Mouse (Mus musculus) heart, embryonic 10.5 days (tissue): ENCODE results near the gene Usp38. TPM values are rescaled to one million over a fixed set of nuclear protein-coding genes. Genes with fewer than 3 reads are reported as not detected.
A peak's percentile ranks its signal among the peaks of the same experiment; 100 is the strongest.
"Not testable (repeated sequence)": the region's sequence is repeated elsewhere in the genome, so short reads cannot be mapped to it uniquely, and the experiment has no call there.

ENCODE experiments used
- DNase-seq: peaks from one replicate; pipeline ENCODE4 v3.0.0-alpha.2; 2017; ENCODE audit warnings: low spot score
- H3K27ac ChIP-seq: fragments of 300-500 bp; sonication (generic); 2 replicates; pipeline ENCODE4 v1.5.1; 2016; ENCODE audit warnings: mild to moderate bottlenecking
- H3K27me3 ChIP-seq: fragments of 300-500 bp; sonication (generic); 2 replicates; pipeline ENCODE4 v1.6.1; 2016; ENCODE audit warnings: mild to moderate bottlenecking; ENCODE audit not compliant: poor library complexity, insufficient read depth, severe bottlenecking
- H3K36me3 ChIP-seq: fragments of 300-500 bp; sonication (generic); 2 replicates; pipeline ENCODE4 v1.6.1; 2016; ENCODE audit warnings: mild to moderate bottlenecking, moderate library complexity
- H3K4me1 ChIP-seq: fragments of 300-500 bp; sonication (generic); 2 replicates; pipeline ENCODE4 v1.6.1; 2016; ENCODE audit warnings: mild to moderate bottlenecking
- H3K4me3 ChIP-seq: fragments of 300-500 bp; sonication (generic); 2 replicates; pipeline ENCODE4 v1.5.1; 2016; ENCODE audit warnings: mild to moderate bottlenecking, moderate library complexity
- H3K9me3 ChIP-seq: fragments of 300-500 bp; sonication (generic); 2 replicates; pipeline ENCODE4 v1.6.1; 2016; ENCODE audit warnings: mild to moderate bottlenecking, moderate library complexity
- WGBS: fragments of 180-500 bp; shearing (Covaris S2); methylation state at CpG from one replicate; pipeline ENCODE4 v1.1.7; 2016; 5-methylcytosine and 5-hydroxymethylcytosine counted together
- polyA plus RNA-seq: library from polyadenylated mRNA; unstranded; fragments of >200 nt; fragmentation: Nextera tagmentation; extraction: Ambion mirVana; gene quantifications from 2 replicates; pipeline ENCODE4 v1.2.1, GENCODE M21; 2016

Usp38 gene
- polyA plus RNA-seq = 19.5 and 21.7 TPM in 2 replicates

GRCm38 (mm10) chr8:81014789-81015699, at the start of gene Usp38:
Gene Usp38, minus strand, starts transcription at chr8:81014928.
- H3K36me3 ChIP-seq = peaks cover 4% of the 10 kb centered on the region; the same call in 1 of the 2 replicates
- 4% methylated on average over 57 of the region's 57 CpGs for WGBS
- peak; percentile 100 for DNase-seq
- H3K27ac ChIP-seq = peak within 1 kb of the TSS; percentile 94
- peaks cover 27% of the 10 kb centered on the region for H3K4me1 ChIP-seq
- peak within 1 kb of the TSS; percentile 92 for H3K4me3 ChIP-seq
- no peaks in the 10 kb centered on the region for H3K9me3 ChIP-seq
- H3K27me3 ChIP-seq = no peaks in the 10 kb centered on the region

GRCm38 (mm10) chr8:81062566-81062965, 47.8 kb upstream of the Usp38 start:
- WGBS = 67% methylated on average over 3 of the region's 3 CpGs

GRCm38 (mm10) chr8:81061950-81062349, 47.2 kb upstream of the Usp38 start:
- Histone ChIP-seq H3K36me3 (no peaks in the 10 kb centered on the region), H3K27ac (no peak overlapping the region), H3K27me3 (no peaks in the 10 kb centered on the region), H3K9me3 (no peaks in the 10 kb centered on the region), H3K4me3 (no peak overlapping the region), H3K4me1 (no peaks in the 10 kb centered on the region; the same call in 1 of the 2 replicates)
- WGBS = 32% methylated on average over 3 of the region's 3 CpGs
- no peak for DNase-seq

More at GRCm38 (mm10) chr8:81062566-81062965, 47.8 kb upstream of the Usp38 start:
- DNase-seq = no peak
- Histone ChIP-seq H3K9me3 (no peaks in the 10 kb centered on the region), H3K27me3 (no peaks in the 10 kb centered on the region), H3K4me1 (no peaks in the 10 kb centered on the region; the same call in 1 of the 2 replicates), H3K4me3 (no peak overlapping the region), H3K36me3 (no peaks in the 10 kb centered on the region), H3K27ac (no peak overlapping the region)

GRCm38 (mm10) chr8:81044201-81044600, 29.5 kb upstream of the Usp38 start:
- no peaks in the 10 kb centered on the region for H3K36me3 ChIP-seq
- H3K4me3 ChIP-seq = no peak overlapping the region
- no peaks in the 10 kb centered on the region for H3K9me3 ChIP-seq
- no peak for DNase-seq
- H3K4me1 ChIP-seq = no peaks in the 10 kb centered on the region
- WGBS = 57% methylated on average over 3 of the region's 3 CpGs
- H3K27ac ChIP-seq = no peak overlapping the region
- no peaks in the 10 kb centered on the region for H3K27me3 ChIP-seq

- H3K4me3 ChIP-seq = no peak overlapping the region
- no peak for DNase-seq
- H3K27ac ChIP-seq = no peak overlapping the region
- no peaks in the 10 kb centered on the region for H3K4me1 ChIP-seq
- no peaks in the 10 kb centered on the region for H3K36me3 ChIP-seq
- peaks cover 9% of the 10 kb centered on the region for H3K9me3 ChIP-seq
- no peaks in the 10 kb centered on the region for H3K27me3 ChIP-seq
- 29% methylated on average over 2 of the region's 2 CpGs for WGBS
These were observed 13.3 kb upstream of the Usp38 start for GRCm38 (mm10) chr8:81027991-81028390.

- H3K9me3 ChIP-seq, DNase-seq, H3K4me3 ChIP-seq, H3K36me3 ChIP-seq, H3K27ac ChIP-seq, H3K27me3 ChIP-seq: not testable (repeated sequence)
- H3K4me1 ChIP-seq = peaks cover 12% of the 10 kb centered on the region
- 86% methylated on average over 8 of the region's 8 CpGs for WGBS
These were observed 2.8 kb upstream of the Usp38 start for GRCm38 (mm10) chr8:81017548-81017947.

- peak; percentile 77 for DNase-seq
- no peaks in the 10 kb centered on the region for H3K27me3 ChIP-seq
- peaks cover 12% of the 10 kb centered on the region for H3K36me3 ChIP-seq
- H3K4me3 ChIP-seq = peak overlapping the region; percentile 92
- peak overlapping the region; percentile 94 for H3K27ac ChIP-seq
- no peaks in the 10 kb centered on the region for H3K9me3 ChIP-seq
- H3K4me1 ChIP-seq = peaks cover 27% of the 10 kb centered on the region
- WGBS = 1% methylated on average over 45 of the region's 45 CpGs
These were observed 757 bp downstream of the Usp38 start for GRCm38 (mm10) chr8:81013811-81014530.

GRCm38 (mm10) chr8:81012699-81013098, 2.0 kb downstream of the Usp38 start:
- DNase-seq = no peak
- no peak overlapping the region for H3K27ac ChIP-seq
- no peaks in the 10 kb centered on the region for H3K9me3 ChIP-seq
- H3K36me3 ChIP-seq = peaks cover 25% of the 10 kb centered on the region
- H3K27me3 ChIP-seq = no peaks in the 10 kb centered on the region
- WGBS = 69% methylated on average over 2 of the region's 2 CpGs
- peak overlapping the region; percentile 92 for H3K4me3 ChIP-seq
- peaks cover 27% of the 10 kb centered on the region for H3K4me1 ChIP-seq

- no peak for DNase-seq
- 76% methylated on average over 4 of the region's 4 CpGs for WGBS
- Histone ChIP-seq H3K4me3 (peak overlapping the region; percentile 92), H3K9me3 (no peaks in the 10 kb centered on the region), H3K36me3 (peaks cover 25% of the 10 kb centered on the region), H3K27ac (no peak overlapping the region), H3K27me3 (no peaks in the 10 kb centered on the region), H3K4me1 (peaks cover 27% of the 10 kb centered on the region)
These were observed 2.6 kb downstream of the Usp38 start for GRCm38 (mm10) chr8:81012031-81012560.

GRCm38 (mm10) chr8:81010386-81010785, 4.3 kb downstream of the Usp38 start:
- no peak overlapping the region for H3K27ac ChIP-seq
- peaks cover 27% of the 10 kb centered on the region for H3K4me1 ChIP-seq
- H3K9me3 ChIP-seq = no peaks in the 10 kb centered on the region
- WGBS = 83% methylated on average over 5 of the region's 5 CpGs
- no peak for DNase-seq
- no peaks in the 10 kb centered on the region for H3K27me3 ChIP-seq
- H3K36me3 ChIP-seq = peaks cover 39% of the 10 kb centered on the region
- no peak overlapping the region for H3K4me3 ChIP-seq

- Histone ChIP-seq H3K4me1 (no peaks in the 10 kb centered on the region), H3K36me3 (peaks cover 78% of the 10 kb centered on the region), H3K27ac (no peak overlapping the region), H3K4me3 (no peak overlapping the region), H3K27me3 (no peaks in the 10 kb centered on the region), H3K9me3 (no peaks in the 10 kb centered on the region)
- no peak for DNase-seq
- 76% methylated on average over 1 of the region's 1 CpGs for WGBS
These were observed 9.6 kb downstream of the Usp38 start for GRCm38 (mm10) chr8:81005114-81005513.

- 30% methylated on average over 1 of the region's 1 CpGs for WGBS
- Histone ChIP-seq H3K9me3 (no peaks in the 10 kb centered on the region), H3K27me3 (no peaks in the 10 kb centered on the region), H3K36me3 (peaks cover 69% of the 10 kb centered on the region), H3K4me1 (no peaks in the 10 kb centered on the region), H3K27ac (no peak overlapping the region), H3K4me3 (no peak overlapping the region)
- DNase-seq = no peak
These were observed 18.1 kb downstream of the Usp38 start for GRCm38 (mm10) chr8:80996632-80997031.

- no peaks in the 10 kb centered on the region for H3K4me1 ChIP-seq
- H3K4me3 ChIP-seq = no peak overlapping the region
- WGBS = 50% methylated on average over 3 of the region's 3 CpGs
- H3K9me3 ChIP-seq = no peaks in the 10 kb centered on the region
- no peak overlapping the region for H3K27ac ChIP-seq
- no peak for DNase-seq
- H3K36me3 ChIP-seq = peaks cover 73% of the 10 kb centered on the region
- no peaks in the 10 kb centered on the region for H3K27me3 ChIP-seq
These were observed 22.8 kb downstream of the Usp38 start for GRCm38 (mm10) chr8:80991937-80992336.
